Mouse (Mus musculus) thymus, adult 2 months (tissue): ENCODE results near the gene Sept11. TPM values are rescaled to one million over a fixed set of nuclear protein-coding genes. Genes with fewer than 3 reads are reported as not detected.

ENCODE experiments used
- DNase-seq: peaks from one replicate; pipeline ENCODE4 v3.0.0; 2021
- H3K27ac ChIP-seq: fragments of 200-500 bp; 2 replicates; pipeline ENCODE4 v1.5.1; 2012; ENCODE audit warnings: low read length, control low read depth; ENCODE audit not compliant: control insufficient read depth, insufficient read depth
- H3K27me3 ChIP-seq: fragments of 200-500 bp; 2 replicates; pipeline ENCODE4 v1.6.1; 2012; ENCODE audit warnings: mild to moderate bottlenecking, low read length, moderate library complexity, mixed read lengths; ENCODE audit not compliant: control insufficient read depth, insufficient read depth
- H3K36me3 ChIP-seq: fragments of 200-500 bp; 2 replicates; pipeline ENCODE4 v1.6.1; 2012; ENCODE audit warnings: mild to moderate bottlenecking, low read length, moderate library complexity; ENCODE audit not compliant: control insufficient read depth, insufficient read depth
- H3K4me1 ChIP-seq: fragments of 200-500 bp; replicated peaks from 2 replicates; pipeline ENCODE4 v1.6.1; 2012; ENCODE audit warnings: low read length; ENCODE audit not compliant: control insufficient read depth, insufficient read depth
- H3K4me3 ChIP-seq: fragments of 200-500 bp; 2 replicates; pipeline ENCODE4 v1.5.1; 2012; ENCODE audit warnings: mild to moderate bottlenecking, low read length, control low read depth, moderate library complexity; ENCODE audit not compliant: control insufficient read depth, insufficient read depth
- CTCF ChIP-seq: fragments of 200-500 bp; IDR thresholded peaks from 2 replicates; pipeline ENCODE4 v1.5.1; 2012; ENCODE audit warnings: mild to moderate bottlenecking, control low read depth, low read length, moderate library complexity, borderline replicate concordance; ENCODE audit not compliant: control insufficient read depth, poor library complexity, insufficient read depth; ENCODE audit errors: extremely low read depth
- POLR2A ChIP-seq: fragments of 200-500 bp; IDR thresholded peaks from 2 replicates; pipeline ENCODE4 v1.6.1; 2012; ENCODE audit warnings: mild to moderate bottlenecking, low read length, control low read depth, moderate library complexity; ENCODE audit not compliant: control insufficient read depth, poor library complexity, insufficient read depth; ENCODE audit errors: extremely low read depth
- WGBS: fragments of 180-500 bp; shearing (Covaris S2); methylation state at CpG from one replicate; pipeline ENCODE4 v1.1.7; 2018; 5-methylcytosine and 5-hydroxymethylcytosine counted together
- polyA plus RNA-seq: library from polyadenylated mRNA; depleted of rRNA; stranded (reverse); fragments of >200 nt; gene quantifications from 2 replicates; pipeline ENCODE4 v1.2.3, GENCODE M21; 2012

Sept11 gene
- polyA plus RNA-seq, 1 experiment = 39.0 TPM

DNA sequence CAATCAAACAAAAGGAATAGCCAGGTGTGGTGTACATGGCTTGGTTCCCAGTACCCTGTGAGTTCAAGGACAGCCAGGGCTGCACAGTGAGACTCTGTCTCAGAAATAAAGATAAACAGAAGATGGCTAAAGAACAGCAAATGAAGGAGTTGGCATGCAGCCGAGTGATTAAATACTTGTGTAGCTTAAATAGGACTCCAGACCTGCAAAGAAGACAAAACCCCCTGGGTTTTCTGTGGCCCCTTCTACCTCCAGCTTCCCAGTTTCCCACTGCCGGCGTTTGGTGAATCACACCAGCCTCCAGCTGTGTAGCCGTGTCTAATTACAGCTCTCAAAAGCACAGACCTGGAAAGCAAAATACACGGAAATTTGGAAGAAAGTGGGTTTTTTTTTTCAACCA lies 51.6 kb downstream of the Sept11 start:
- WGBS = 96% methylated on average over 5 of the region's 5 CpGs
- no peak overlapping the region for H3K4me3 ChIP-seq
- TF ChIP-seq POLR2A = no peak
- TF ChIP-seq CTCF = no peak
- 0 out of 2 replicates have a peak, but pooled peaks cover 5% of the 10 kb centered on the region for H3K36me3 ChIP-seq
- no peak overlapping the region for H3K27ac ChIP-seq
- DNase-seq = no peak
- no peaks in the 10 kb centered on the region for H3K4me1 ChIP-seq
- no peaks in the 10 kb centered on the region for H3K27me3 ChIP-seq

DNA sequence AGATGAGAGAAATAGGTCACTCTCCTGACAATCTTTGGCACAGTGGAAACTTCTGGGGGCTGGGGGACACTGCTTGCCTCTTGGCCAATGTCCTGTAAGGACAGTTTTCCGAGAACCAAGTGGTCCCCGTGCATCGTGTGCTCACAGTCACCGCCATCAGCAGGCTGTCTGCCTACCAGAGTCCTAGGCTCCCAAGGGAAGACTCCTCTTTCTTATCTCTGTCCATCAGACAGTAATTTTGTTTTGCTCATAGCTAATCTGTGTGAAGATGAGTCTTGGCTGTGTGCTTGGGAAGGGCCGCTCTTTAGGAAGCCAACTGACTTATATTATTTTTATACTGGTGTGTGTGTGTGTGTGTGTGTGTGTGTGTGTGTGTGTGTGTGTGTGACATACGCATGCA lies 52.3 kb downstream of the Sept11 start:
- no peak for DNase-seq
- TF ChIP-seq CTCF (no peak), POLR2A (no peak)
- Histone ChIP-seq H3K4me1 (0 out of 2 replicates have a peak, but pooled peaks cover 4% of the 10 kb centered on the region), H3K36me3 (0 out of 2 replicates have a peak, but pooled peaks cover 2% of the 10 kb centered on the region), H3K27me3 (no peaks in the 10 kb centered on the region), H3K4me3 (no peak overlapping the region), H3K27ac (no peak overlapping the region)
- 93% methylated on average over 6 of the region's 6 CpGs for WGBS

DNA sequence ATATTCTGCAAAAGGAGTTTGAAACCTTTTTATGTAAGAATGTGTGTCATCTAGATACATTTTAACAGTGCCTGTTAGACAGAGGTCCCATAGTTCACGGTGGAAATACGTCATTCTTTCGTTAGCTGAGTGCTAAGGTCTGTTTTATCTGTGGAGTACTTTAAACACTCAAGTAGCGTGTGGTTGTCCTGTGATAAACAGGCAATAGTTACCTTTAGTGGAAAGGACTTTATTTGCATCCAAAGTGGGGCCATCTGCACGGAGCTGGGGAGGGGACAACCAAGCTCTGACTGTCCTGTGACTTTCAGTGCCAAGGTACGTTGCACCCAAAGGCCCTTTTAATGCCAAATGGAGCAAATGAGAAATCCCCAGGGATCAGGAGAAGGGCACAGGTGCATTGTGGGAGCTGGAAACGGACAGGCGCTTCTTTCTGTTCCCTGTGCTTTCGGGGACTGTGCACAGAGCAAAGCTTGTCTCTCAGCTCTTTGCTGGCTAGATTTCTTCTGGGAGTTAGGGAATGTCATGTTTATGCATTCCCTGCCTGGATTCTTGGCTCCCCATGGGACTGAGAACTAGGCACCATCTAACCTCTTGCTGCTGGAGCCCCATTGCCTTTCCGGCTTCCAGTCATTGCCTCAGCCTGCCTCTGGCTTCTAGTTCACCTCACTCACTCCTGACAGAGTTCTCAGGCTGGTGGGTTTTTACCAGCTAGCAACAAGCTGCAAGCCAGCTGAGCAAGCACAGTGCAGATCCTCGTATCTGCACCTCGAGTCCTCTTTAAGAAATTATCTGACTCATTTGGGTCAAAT lies 56.9 kb downstream of the Sept11 start:
- 92% methylated on average over 12 of the region's 12 CpGs for WGBS
- H3K4me3 ChIP-seq = no peak overlapping the region
- no peak overlapping the region for H3K27ac ChIP-seq
- no peak for TF ChIP-seq POLR2A
- no peak for TF ChIP-seq CTCF
- no peaks in the 10 kb centered on the region for H3K27me3 ChIP-seq
- H3K36me3 ChIP-seq = peaks cover 5% of the 10 kb centered on the region; the same call in 1 of the 2 replicates
- H3K4me1 ChIP-seq = peaks cover 16% of the 10 kb centered on the region
- no peak for DNase-seq

GRCm38 (mm10) chr5:93151985-93152384 lies 58.7 kb downstream of the Sept11 start:
- H3K36me3 ChIP-seq = peaks cover 5% of the 10 kb centered on the region; the same call in 1 of the 2 replicates
- TF ChIP-seq POLR2A = no peak
- no peak for TF ChIP-seq CTCF
- WGBS = 10% methylated on average over 6 of the region's 6 CpGs
- peak overlapping the region; percentile 10; the same call in 1 of the 2 replicates for H3K27ac ChIP-seq
- DNase-seq = peak; percentile 22
- H3K4me3 ChIP-seq = 0 out of 2 replicates have a peak overlapping the region, but pooled peaks have one; percentile 9
- H3K27me3 ChIP-seq = no peaks in the 10 kb centered on the region
- peaks cover 16% of the 10 kb centered on the region for H3K4me1 ChIP-seq

GRCm38 (mm10) chr5:93152451-93152850 lies 59.2 kb downstream of the Sept11 start:
- TF ChIP-seq CTCF = no peak
- no peak for TF ChIP-seq POLR2A
- 34% methylated on average over 4 of the region's 4 CpGs for WGBS
- Histone ChIP-seq H3K4me1 (peaks cover 16% of the 10 kb centered on the region), H3K36me3 (peaks cover 5% of the 10 kb centered on the region; the same call in 1 of the 2 replicates), H3K27me3 (no peaks in the 10 kb centered on the region), H3K4me3 (0 out of 2 replicates have a peak overlapping the region, but pooled peaks have one; percentile 9), H3K27ac (peak overlapping the region; percentile 10; the same call in 1 of the 2 replicates)
- DNase-seq = peak; percentile 7

DNA sequence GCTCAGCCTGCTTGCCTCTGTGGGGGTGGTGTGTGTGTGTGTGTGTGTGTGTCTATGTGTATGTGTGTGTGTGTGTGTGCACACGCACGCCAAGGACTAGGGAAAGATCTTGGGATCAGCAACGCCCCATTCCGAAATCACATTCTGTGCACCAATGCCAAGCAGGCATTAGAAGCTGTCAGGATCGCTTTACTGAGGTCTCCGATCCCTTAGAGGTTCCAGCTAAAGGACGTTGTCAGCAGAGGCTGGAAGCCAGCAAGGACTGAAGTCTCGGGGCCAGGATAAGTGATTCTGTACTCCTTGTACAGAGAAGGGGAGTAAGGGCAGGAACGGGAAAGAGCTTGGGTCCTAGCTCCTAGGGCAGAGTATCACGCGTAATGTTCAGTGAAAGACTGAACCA lies 61.2 kb downstream of the Sept11 start:
- Histone ChIP-seq H3K4me3 (no peak overlapping the region), H3K36me3 (peaks cover 5% of the 10 kb centered on the region; the same call in 1 of the 2 replicates), H3K27me3 (no peaks in the 10 kb centered on the region), H3K4me1 (peaks cover 16% of the 10 kb centered on the region), H3K27ac (no peak overlapping the region)
- TF ChIP-seq POLR2A (no peak), CTCF (no peak)
- no peak for DNase-seq
- 97% methylated on average over 11 of the region's 11 CpGs for WGBS
